Comparison of ENCODE assay signal across 8 mouse cellular contexts in the genomic region with DNA sequence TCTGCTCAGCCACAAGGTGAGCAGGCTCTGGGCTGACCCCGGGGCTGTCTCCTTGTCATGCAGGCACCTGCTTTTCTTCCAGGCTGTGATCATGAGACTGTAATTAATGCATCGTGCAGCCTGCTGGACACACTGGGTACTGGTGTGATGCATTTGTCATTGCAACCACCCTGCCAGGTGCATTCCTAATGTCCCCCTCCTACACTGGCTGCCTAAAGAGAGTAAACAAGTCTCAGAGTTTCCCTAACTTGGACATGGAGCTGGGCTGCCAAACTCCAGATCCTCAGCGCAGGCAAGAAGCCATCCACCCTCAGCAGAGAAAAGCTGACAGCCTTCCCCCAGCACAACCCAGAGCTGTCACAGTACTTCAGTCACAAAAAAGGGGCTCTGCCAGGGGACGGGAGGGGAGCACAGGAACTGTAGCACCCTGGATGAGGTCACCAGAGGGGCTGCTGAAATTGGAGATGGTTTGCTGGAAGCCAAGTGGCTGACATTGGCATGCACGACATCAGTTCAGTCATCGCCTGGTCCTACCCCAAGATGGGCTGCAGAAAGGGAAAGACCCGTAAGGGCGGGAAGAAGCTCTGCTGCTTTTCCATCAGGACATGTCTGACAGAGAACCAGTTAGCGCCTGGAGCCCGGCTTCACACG. TPM values are rescaled to one million over a fixed set of nuclear protein-coding genes. Genes with fewer than 3 reads are reported as not detected.
DNase-seq lines count a peak whose midpoint lies in the region; ATAC-seq and TF ChIP-seq lines count a peak whose summit lies in the region.

No protein-coding gene starts in this region.

- H3K4me1 ChIP-seq in lung, embryonic 14.5 days (ENCODE audit: insufficient read depth) = peaks cover 46% of the 10 kb centered on the region
- H3K4me1 ChIP-seq in lung, adult 2 months (ENCODE audit: control insufficient read depth, insufficient read depth, low read length) = peaks cover 24% of the 10 kb centered on the region
- H3K4me1 ChIP-seq in forebrain, embryonic 13.5 days = peaks cover 29% of the 10 kb centered on the region
- peaks cover 38% of the 10 kb centered on the region for H3K4me1 ChIP-seq in hindbrain, embryonic 13.5 days (replicated peaks)
- peaks cover 25% of the 10 kb centered on the region for H3K4me1 ChIP-seq in midbrain, embryonic 12.5 days

- peaks cover 39% of the 10 kb centered on the region for H3K36me3 ChIP-seq in lung, embryonic 14.5 days (ENCODE audit: insufficient read depth)
- H3K36me3 ChIP-seq in forebrain, embryonic 13.5 days (ENCODE audit: poor library complexity, severe bottlenecking) = peaks cover 24% of the 10 kb centered on the region
- peaks cover 26% of the 10 kb centered on the region for H3K36me3 ChIP-seq in hindbrain, embryonic 13.5 days
- peaks cover 20% of the 10 kb centered on the region for H3K36me3 ChIP-seq in midbrain, embryonic 12.5 days

- no peak for TF ChIP-seq POLR2A in lung, adult 2 months (IDR thresholded peaks at IDR 0.05; ENCODE audit: borderline replicate concordance, extremely low read depth, low read depth, low read length)

- peak; percentile 76 for ATAC-seq in lung, embryonic 14.5 days (ENCODE audit: insufficient read depth)
- peak; percentile 34; the same call in 1 of the 2 replicates for ATAC-seq in forebrain, embryonic 13.5 days
- no peak for ATAC-seq in hindbrain, embryonic 13.5 days (ENCODE audit: low FRiP score)
- ATAC-seq in midbrain, embryonic 12.5 days (ENCODE audit: low FRiP score, low read depth) = no peak

- peak overlapping the region; percentile 26; the same call in 1 of the 2 replicates for H3K4me2 ChIP-seq in lung, embryonic 14.5 days
- no peak overlapping the region for H3K4me2 ChIP-seq in forebrain, embryonic 13.5 days
- H3K4me2 ChIP-seq in hindbrain, embryonic 13.5 days = no peak overlapping the region
- no peak overlapping the region for H3K4me2 ChIP-seq in midbrain, embryonic 12.5 days (replicated peaks)

- DNase-seq in lung, embryonic 14.5 days = peak; percentile 83
- DNase-seq in lung, adult 2 months = no peak
- no peak for DNase-seq in left cerebral cortex, adult 11 months (ENCODE audit: low spot score)
- no peak for DNase-seq in cerebellum, postnatal 25 days
- DNase-seq in spleen, adult 18-20 months = no peak

- whole genome bisulfite sequencing in lung, embryonic 14.5 days = 25% methylated on average over 11 of the region's 11 CpGs
- 41% methylated on average over 11 of the region's 11 CpGs for WGBS in lung, adult 2 months
- 38% methylated on average over 11 of the region's 11 CpGs for WGBS in forebrain, embryonic 13.5 days
- 53% methylated on average over 11 of the region's 11 CpGs for WGBS in hindbrain, embryonic 13.5 days
- WGBS in midbrain, embryonic 12.5 days = 60% methylated on average over 11 of the region's 11 CpGs

- H3K9me3 ChIP-seq in lung, embryonic 14.5 days (ENCODE audit: low read depth, low read length) = no peaks in the 10 kb centered on the region
- no peaks in the 10 kb centered on the region for H3K9me3 ChIP-seq in forebrain, embryonic 13.5 days (replicated peaks)
- H3K9me3 ChIP-seq in hindbrain, embryonic 13.5 days = no peaks in the 10 kb centered on the region
- no peaks in the 10 kb centered on the region for H3K9me3 ChIP-seq in midbrain, embryonic 12.5 days

- no peak overlapping the region for H3K4me3 ChIP-seq in lung, embryonic 14.5 days (ENCODE audit: low read depth, low read length)
- H3K4me3 ChIP-seq in lung, adult 2 months (replicated peaks; ENCODE audit: extremely low read depth, low read depth, low read length) = no peak overlapping the region
- H3K4me3 ChIP-seq in forebrain, embryonic 13.5 days = no peak overlapping the region
- no peak overlapping the region for H3K4me3 ChIP-seq in hindbrain, embryonic 13.5 days
- no peak overlapping the region for H3K4me3 ChIP-seq in midbrain, embryonic 12.5 days

- peak overlapping the region; percentile 90 for H3K27ac ChIP-seq in lung, embryonic 14.5 days (ENCODE audit: low read depth)
- peak overlapping the region; percentile 41 for H3K27ac ChIP-seq in forebrain, embryonic 13.5 days
- peak overlapping the region; percentile 30; the same call in 1 of the 2 replicates for H3K27ac ChIP-seq in hindbrain, embryonic 13.5 days
- H3K27ac ChIP-seq in midbrain, embryonic 12.5 days (replicated peaks) = peak overlapping the region; percentile 46; the same call in 1 of the 2 replicates

- H3K9ac ChIP-seq in lung, embryonic 14.5 days = no peak overlapping the region
- H3K9ac ChIP-seq in forebrain, embryonic 13.5 days = no peak overlapping the region
- H3K9ac ChIP-seq in hindbrain, embryonic 13.5 days = peak overlapping the region; percentile 39; the same call in 1 of the 2 replicates
- H3K9ac ChIP-seq in midbrain, embryonic 12.5 days (replicated peaks) = 0 out of 2 replicates have a peak overlapping the region, but pooled peaks have one; percentile 15

- no peaks in the 10 kb centered on the region for H3K27me3 ChIP-seq in lung, embryonic 14.5 days (ENCODE audit: insufficient read depth, low read length)
- no peaks in the 10 kb centered on the region for H3K27me3 ChIP-seq in forebrain, embryonic 13.5 days
- H3K27me3 ChIP-seq in hindbrain, embryonic 13.5 days = no peaks in the 10 kb centered on the region
- H3K27me3 ChIP-seq in midbrain, embryonic 12.5 days = peaks cover 5% of the 10 kb centered on the region; the same call in 1 of the 2 replicates

- peak; percentile 31 for TF ChIP-seq CTCF in lung, embryonic 14.5 days (IDR thresholded peaks at IDR 0.05; ENCODE audit: low read depth)
- no peak for TF ChIP-seq CTCF in lung, adult 2 months (IDR thresholded peaks at IDR 0.05; ENCODE audit: insufficient read depth, low read length)

RNA-seq across cellular contexts. Expression of a gene that starts 15.7 kb away (rescaled TPM):
- polyA plus RNA-seq in lung, embryonic 14.5 days (2014; fragmentation: Nextera tagmentation; extraction: Ambion mirVana) = 153 and 156 TPM in 2 replicates
- polyA plus RNA-seq in lung, adult 2 months (2012; rRNA removed) = 35.5 and 38.0 TPM in 2 replicates
- polyA plus RNA-seq in forebrain, embryonic 13.5 days (2015; fragmentation: Nextera tagmentation; extraction: Ambion mirVana) = 137 TPM in 2 replicates
- 104 TPM in 2 replicates for polyA plus RNA-seq in hindbrain, embryonic 13.5 days (2015; fragmentation: Nextera tagmentation; extraction: Ambion mirVana)
- polyA plus RNA-seq in midbrain, embryonic 12.5 days (2016; fragmentation: Nextera tagmentation; extraction: Ambion mirVana) = 111 and 113 TPM in 2 replicates

RNA-seq across cellular contexts. Expression of a gene that starts 31.2 kb away (rescaled TPM):
- polyA plus RNA-seq in lung, embryonic 14.5 days (2014; fragmentation: Nextera tagmentation; extraction: Ambion mirVana) = 14.9 and 15.7 TPM in 2 replicates
- 4.6 and 6.0 TPM in 2 replicates for polyA plus RNA-seq in lung, adult 2 months (2012; rRNA removed)
- polyA plus RNA-seq in forebrain, embryonic 13.5 days (2015; fragmentation: Nextera tagmentation; extraction: Ambion mirVana) = 8.4 TPM in 2 replicates
- polyA plus RNA-seq in hindbrain, embryonic 13.5 days (2015; fragmentation: Nextera tagmentation; extraction: Ambion mirVana) = 5.4 and 5.9 TPM in 2 replicates
- polyA plus RNA-seq in midbrain, embryonic 12.5 days (2016; fragmentation: Nextera tagmentation; extraction: Ambion mirVana) = 9.3 and 10.0 TPM in 2 replicates

Comparison
In these comparisons a context has a peak if more than half of its experiments do, and no peak if none do; other contexts are left out.
1. ATAC-seq: peak in lung, embryonic 14.5 days (single experiment) and forebrain, embryonic 13.5 days (single experiment); none in hindbrain, embryonic 13.5 days (single experiment) and midbrain, embryonic 12.5 days (single experiment).
2. H3K27ac ChIP-seq: peak in every context shown above with its lines; median percentile 90 in lung, embryonic 14.5 days; 46 in midbrain, embryonic 12.5 days; 41 in forebrain, embryonic 13.5 days; 30 in hindbrain, embryonic 13.5 days.
3. H3K9ac ChIP-seq: peak in hindbrain, embryonic 13.5 days (single experiment) and midbrain, embryonic 12.5 days (single experiment); none in lung, embryonic 14.5 days (single experiment) and forebrain, embryonic 13.5 days (single experiment).